Mouse (Mus musculus) neural tube, embryonic 11.5 days (tissue): ENCODE results near the gene Fem1b. TPM values are rescaled to one million over a fixed set of nuclear protein-coding genes. Genes with fewer than 3 reads are reported as not detected.
A peak's percentile ranks its signal among the peaks of the same experiment; 100 is the strongest.
"Not testable (repeated sequence)": the region's sequence is repeated elsewhere in the genome, so short reads cannot be mapped to it uniquely, and the experiment has no call there.

Experiments
- ATAC-seq: fragments of 200-750 bp; cut with Nextera tagmentation; 2 replicates; pipeline ENCODE4 v1.8.0; 2017; ENCODE audit warnings: moderate number of reproducible peaks, mild to moderate bottlenecking, moderate TSS enrichment, moderate library complexity; ENCODE audit not compliant: insufficient read depth, low FRiP score, low TSS enrichment
- DNase-seq: peaks from one replicate; pipeline ENCODE4 v3.0.0-alpha.2; 2015; ENCODE audit warnings: low spot score
- H3K27ac ChIP-seq: fragments of 300-500 bp; sonication (generic); 2 replicates; pipeline ENCODE4 v1.5.1; 2014; ENCODE audit warnings: low read depth, mild to moderate bottlenecking, low read length
- H3K27me3 ChIP-seq: fragments of 300-500 bp; sonication (generic); 2 replicates; pipeline ENCODE4 v1.6.1; 2014; ENCODE audit warnings: mild to moderate bottlenecking, low read length, mixed read lengths; ENCODE audit not compliant: control insufficient read depth, insufficient read depth
- H3K36me3 ChIP-seq: fragments of 300-500 bp; sonication (generic); 2 replicates; pipeline ENCODE4 v1.6.1; 2014; ENCODE audit warnings: mild to moderate bottlenecking, low read length, moderate library complexity, mixed read lengths; ENCODE audit not compliant: control insufficient read depth, insufficient read depth
- H3K4me1 ChIP-seq: fragments of 300-500 bp; sonication (generic); 2 replicates; pipeline ENCODE4 v1.6.1; 2014; ENCODE audit warnings: low read length, mixed read lengths; ENCODE audit not compliant: control insufficient read depth, insufficient read depth
- H3K4me2 ChIP-seq: fragments of 300-500 bp; sonication (generic); 2 replicates; pipeline ENCODE4 v1.6.1; 2014; ENCODE audit warnings: low read depth, mild to moderate bottlenecking, moderate library complexity
- H3K4me3 ChIP-seq: fragments of 300-500 bp; sonication (generic); 2 replicates; pipeline ENCODE4 v1.5.1; 2014; ENCODE audit warnings: low read depth, low read length
- H3K9ac ChIP-seq: fragments of 300-500 bp; sonication (generic); 2 replicates; pipeline ENCODE4 v1.6.1; 2014; ENCODE audit warnings: mild to moderate bottlenecking, low read length
- H3K9me3 ChIP-seq: fragments of 300-500 bp; sonication (generic); 2 replicates; pipeline ENCODE4 v1.6.1; 2016; ENCODE audit warnings: low read length; ENCODE audit not compliant: control insufficient read depth
- WGBS: fragments of 180-500 bp; shearing (Covaris S2); extraction: QIAGEN DNeasy Blood & Tissue Kit; methylation state at CpG from one replicate; pipeline ENCODE4 v1.1.7; 2014; 5-methylcytosine and 5-hydroxymethylcytosine counted together
- polyA plus RNA-seq: library from polyadenylated mRNA; unstranded; fragments of >200 nt; fragmentation: Nextera tagmentation; extraction: Ambion mirVana; gene quantifications from 2 replicates; pipeline ENCODE4 v1.2.1, GENCODE M21; 2014

Gene Fem1b
- polyA plus RNA-seq, 1 experiment from 2014 or later, result 59.3 TPM

GRCm38 (mm10) chr9:62810543-62811515, 905 bp downstream of the Fem1b start:
- DNase-seq, result no peak
- H3K27ac ChIP-seq, result peak overlapping the region; percentile 94
- under 1% methylated on average over 58 of the region's 58 CpGs for WGBS
- peaks cover 13% of the 10 kb centered on the region for H3K4me1 ChIP-seq
- H3K36me3 ChIP-seq, result no peaks in the 10 kb centered on the region
- peak overlapping the region; percentile 80 for H3K4me3 ChIP-seq
- H3K9ac ChIP-seq, result peak overlapping the region; percentile 94
- no peaks in the 10 kb centered on the region for H3K9me3 ChIP-seq
- ATAC-seq, result peak; percentile 72
- peak overlapping the region; percentile 87 for H3K4me2 ChIP-seq
- no peaks in the 10 kb centered on the region for H3K27me3 ChIP-seq

GRCm38 (mm10) chr9:62810095-62810494, 1.6 kb downstream of the Fem1b start:
- no peaks in the 10 kb centered on the region for H3K27me3 ChIP-seq
- DNase-seq (no peak), ATAC-seq (no peak)
- WGBS, result 24% methylated on average over 8 of the region's 8 CpGs
- no peaks in the 10 kb centered on the region for H3K36me3 ChIP-seq
- H3K9ac ChIP-seq, result peak overlapping the region; percentile 94
- H3K4me2 ChIP-seq, result peak overlapping the region; percentile 87
- H3K4me3 ChIP-seq, result peak overlapping the region; percentile 80
- H3K9me3 ChIP-seq, result no peaks in the 10 kb centered on the region
- H3K4me1 ChIP-seq, result peaks cover 13% of the 10 kb centered on the region
- H3K27ac ChIP-seq, result no peak overlapping the region

GRCm38 (mm10) chr9:62799218-62799617, 12.5 kb downstream of the Fem1b start:
- not testable (repeated sequence) for H3K9ac ChIP-seq, ATAC-seq, H3K9me3 ChIP-seq, H3K36me3 ChIP-seq, H3K27ac ChIP-seq, H3K27me3 ChIP-seq, H3K4me3 ChIP-seq, DNase-seq, H3K4me2 ChIP-seq, H3K4me1 ChIP-seq
- WGBS, result 87% methylated on average over 2 of the region's 2 CpGs

GRCm38 (mm10) chr9:62789856-62790255, 21.9 kb downstream of the Fem1b start:
- Histone ChIP-seq H3K4me3 (no peak overlapping the region), H3K4me2 (no peak overlapping the region), H3K9me3 (no peaks in the 10 kb centered on the region), H3K27ac (no peak overlapping the region), H3K4me1 (no peaks in the 10 kb centered on the region), H3K27me3 (no peaks in the 10 kb centered on the region), H3K9ac (no peak overlapping the region), H3K36me3 (no peaks in the 10 kb centered on the region)
- DNase-seq, result no peak
- WGBS, result 89% methylated on average over 12 of the region's 12 CpGs
- ATAC-seq, result no peak

- H3K27me3 ChIP-seq, result no peaks in the 10 kb centered on the region
- WGBS, result 71% methylated on average over 5 of the region's 5 CpGs
- H3K9ac ChIP-seq, result no peak overlapping the region
- no peak overlapping the region for H3K4me3 ChIP-seq
- H3K4me2 ChIP-seq, result no peak overlapping the region
- H3K4me1 ChIP-seq, result peaks cover 12% of the 10 kb centered on the region
- no peak for ATAC-seq
- H3K27ac ChIP-seq, result no peak overlapping the region
- no peak for DNase-seq
- no peaks in the 10 kb centered on the region for H3K36me3 ChIP-seq
- no peaks in the 10 kb centered on the region for H3K9me3 ChIP-seq
Measured at GRCm38 (mm10) chr9:62786721-62787120, 25.0 kb downstream of the Fem1b start.

GRCm38 (mm10) chr9:62784233-62784632, 27.5 kb downstream of the Fem1b start:
- no peak for DNase-seq
- Histone ChIP-seq H3K27me3 (no peaks in the 10 kb centered on the region), H3K9ac (no peak overlapping the region), H3K27ac (0 out of 2 replicates have a peak overlapping the region, but pooled peaks have one; percentile 44), H3K4me1 (peaks cover 12% of the 10 kb centered on the region), H3K9me3 (no peaks in the 10 kb centered on the region), H3K4me3 (no peak overlapping the region), H3K4me2 (no peak overlapping the region), H3K36me3 (no peaks in the 10 kb centered on the region)
- 92% methylated on average over 2 of the region's 2 CpGs for WGBS
- no peak for ATAC-seq

- H3K36me3 ChIP-seq, result no peaks in the 10 kb centered on the region
- H3K4me2 ChIP-seq, result no peak overlapping the region
- WGBS, result 39% methylated on average over 16 of the region's 16 CpGs
- DNase-seq (peak; percentile 68), ATAC-seq (no peak)
- no peak overlapping the region; the same call in 1 of the 2 replicates for H3K9ac ChIP-seq
- no peaks in the 10 kb centered on the region for H3K27me3 ChIP-seq
- H3K4me1 ChIP-seq, result peaks cover 12% of the 10 kb centered on the region
- H3K9me3 ChIP-seq, result no peaks in the 10 kb centered on the region
- no peak overlapping the region for H3K4me3 ChIP-seq
- no peak overlapping the region for H3K27ac ChIP-seq
Measured at GRCm38 (mm10) chr9:62782976-62783781, 28.6 kb downstream of the Fem1b start.

GRCm38 (mm10) chr9:62781965-62782364, 29.8 kb downstream of the Fem1b start:
- ATAC-seq, result no peak
- no peaks in the 10 kb centered on the region for H3K36me3 ChIP-seq
- WGBS, result 80% methylated on average over 3 of the region's 3 CpGs
- no peaks in the 10 kb centered on the region for H3K27me3 ChIP-seq
- H3K4me2 ChIP-seq, result no peak overlapping the region
- peaks cover 12% of the 10 kb centered on the region for H3K4me1 ChIP-seq
- no peak overlapping the region for H3K4me3 ChIP-seq
- H3K9ac ChIP-seq, result no peak overlapping the region
- H3K9me3 ChIP-seq, result no peaks in the 10 kb centered on the region
- no peak for DNase-seq
- no peak overlapping the region for H3K27ac ChIP-seq
